In the genomic region with DNA sequence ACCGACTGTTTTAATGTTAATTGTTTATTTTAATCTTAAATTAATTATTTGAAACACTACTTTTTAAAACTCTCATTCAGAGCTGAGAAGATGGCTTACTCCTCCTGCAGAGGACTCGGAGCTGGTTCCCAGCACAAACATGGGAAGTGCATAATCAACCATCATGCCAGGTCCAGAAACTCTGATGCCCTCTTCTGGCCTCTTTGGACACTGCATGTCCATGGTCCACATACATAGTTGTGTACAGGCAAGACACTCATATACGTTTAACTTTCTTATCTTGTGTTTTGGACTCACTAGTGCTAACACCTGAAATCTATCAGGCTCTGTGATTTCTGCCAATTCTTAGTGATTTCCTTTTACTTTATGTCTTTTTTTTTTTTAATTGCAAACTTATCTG, we compare ENCODE assay signal across 19 mouse cellular contexts. TPM values are rescaled to one million over a fixed set of nuclear protein-coding genes. Genes with fewer than 3 reads are reported as not detected.
DNase-seq lines count a peak whose midpoint lies in the region; ATAC-seq and TF ChIP-seq lines count a peak whose summit lies in the region.
"Had no signal": no experiment of that assay in that cellular context is flagged by ENCODE, and none has a peak within 500 bp of the region (broad histone marks: within the 10 kb centered on the region; RNA-seq: fewer than 3 reads in every experiment).

No protein-coding gene starts in this region.

- no peaks in the 10 kb centered on the region for H3K4me1 ChIP-seq in lung, postnatal 0 days (ENCODE audit: insufficient read depth, low read depth, low read length)
- H3K4me1 ChIP-seq in MEL (ENCODE audit: control insufficient read depth in 1 of 2, insufficient read depth in 2 of 2, low read length in 2 of 2) = no peaks in the 10 kb centered on the region
- H3K4me1 ChIP-seq in forebrain, embryonic 15.5 days = no peaks in the 10 kb centered on the region
- H3K4me1 ChIP-seq: embryonic facial prominence, embryonic 12.5 days; midbrain, embryonic 12.5 days had no signal

- no peak for ATAC-seq in lung, postnatal 0 days
- ATAC-seq in forebrain, embryonic 15.5 days (replicated peaks) = no peak

- no peaks in the 10 kb centered on the region for H3K27me3 ChIP-seq in lung, postnatal 0 days (replicated peaks; ENCODE audit: insufficient read depth, low read length)
- H3K27me3 ChIP-seq in MEL (ENCODE audit: control insufficient read depth in 1 of 2, insufficient read depth in 2 of 2, low read length in 2 of 2) = peaks cover 0 to 4% of the 10 kb centered on the region in 2 experiments; a peak in 2 of 4 replicates
- no peaks in the 10 kb centered on the region for H3K27me3 ChIP-seq in splenic B cell, adult 2 months (ENCODE audit: control insufficient read depth, insufficient read depth, low read length, poor library complexity, severe bottlenecking)
- no peaks in the 10 kb centered on the region for H3K27me3 ChIP-seq in forebrain, embryonic 15.5 days
- H3K27me3 ChIP-seq: embryonic facial prominence, embryonic 12.5 days; midbrain, embryonic 12.5 days had no signal

- TF ChIP-seq CTCF in gastrocnemius, adult 2 months (IDR thresholded peaks at IDR 0.05) = peak; percentile 15; the same call in 1 of the 2 replicates
- TF ChIP-seq CTCF in lung, postnatal 0 days (IDR thresholded peaks at IDR 0.05) = peak; percentile 30
- TF ChIP-seq CTCF in MEL (IDR thresholded peaks at IDR 0.05 in 2 of 3, conservative IDR thresholded peaks at IDR 0.05 in 1 of 3; ENCODE audit: control insufficient read depth in 1 of 3, insufficient read depth in 1 of 3, low read depth in 2 of 3, low read length in 3 of 3, poor library complexity in 1 of 3, severe bottlenecking in 1 of 3) = peak; percentile 43 to 53 (median 53); a peak in 5 of 6 replicates

- no peak for TF ChIP-seq POLR2A in MEL (IDR thresholded peaks at IDR 0.05; ENCODE audit: control insufficient read depth in 1 of 2, insufficient read depth in 1 of 2, low read depth in 1 of 2, low read length in 2 of 2, poor library complexity in 1 of 2)

- no peak for DNase-seq in gastrocnemius, adult 2 months
- no peak for DNase-seq in gastrocnemius, postnatal 25 days
- DNase-seq in lung, postnatal 0 days (ENCODE audit: low spot score) = no peak
- no peak for DNase-seq in lung, postnatal 25 days (ENCODE audit: low spot score)
- DNase-seq in MEL (ENCODE audit: low read depth, low spot score) = peak; percentile 52
- DNase-seq in splenic B cell, adult 2 months (ENCODE audit: low read depth, low spot score) = peak; percentile 13
- no peak for DNase-seq in spleen, postnatal 14 days (ENCODE audit: low spot score in 2 of 2)
- DNase-seq: cerebellum, adult 9-11 months; kidney, adult 18-20 months; layer of hippocampus, adult 9-11 months; lung, adult 18-20 months had no signal

- H3K9ac ChIP-seq in lung, postnatal 0 days (replicated peaks; ENCODE audit: low read depth) = no peak overlapping the region
- H3K9ac ChIP-seq in MEL (ENCODE audit: control insufficient read depth, low read depth, low read length, poor library complexity, severe bottlenecking) = no peak overlapping the region
- no peak overlapping the region for H3K9ac ChIP-seq in forebrain, embryonic 15.5 days (replicated peaks)
- H3K9ac ChIP-seq: embryonic facial prominence, embryonic 12.5 days; midbrain, embryonic 12.5 days had no signal

- peak; percentile 38 for TF ChIP-seq RAD21 in MEL (IDR thresholded peaks at IDR 0.05; ENCODE audit: low read depth, low read length)

- no peaks in the 10 kb centered on the region for H3K9me3 ChIP-seq in lung, postnatal 0 days (ENCODE audit: low read length)
- no peaks in the 10 kb centered on the region for H3K9me3 ChIP-seq in MEL (replicated peaks; ENCODE audit: insufficient read depth, low read length)
- H3K9me3 ChIP-seq in forebrain, embryonic 15.5 days = no peaks in the 10 kb centered on the region
- H3K9me3 ChIP-seq: embryonic facial prominence, embryonic 12.5 days; limb, embryonic 10.5 days had no signal

- intact Hi-C loops in gastrocnemius, adult 2 months (cut with DNase I) = no loop called here

- H3K4me2 ChIP-seq in lung, postnatal 0 days (replicated peaks; ENCODE audit: low read depth, low read length) = no peak overlapping the region
- no peak overlapping the region for H3K4me2 ChIP-seq in forebrain, embryonic 15.5 days (replicated peaks)
- H3K4me2 ChIP-seq: embryonic facial prominence, embryonic 12.5 days; heart, embryonic 11.5 days; midbrain, embryonic 12.5 days had no signal

- no peak overlapping the region for H3K4me3 ChIP-seq in gastrocnemius, adult 2 months
- no peak overlapping the region for H3K4me3 ChIP-seq in lung, postnatal 0 days (ENCODE audit: low read depth, low read length)
- no peak overlapping the region for H3K4me3 ChIP-seq in MEL (ENCODE audit: control insufficient read depth in 1 of 2, insufficient read depth in 1 of 2, low read depth in 2 of 2, low read length in 2 of 2)
- H3K4me3 ChIP-seq in forebrain, embryonic 15.5 days = no peak overlapping the region
- H3K4me3 ChIP-seq: embryonic facial prominence, embryonic 12.5 days; forebrain, embryonic 10.5 days; limb, embryonic 10.5 days; midbrain, embryonic 12.5 days had no signal

- H3K79me2 ChIP-seq in MEL (ENCODE audit: control insufficient read depth, insufficient read depth, low read length, poor library complexity) = no peaks in the 10 kb centered on the region

- no peak overlapping the region for H3K27ac ChIP-seq in gastrocnemius, adult 2 months
- no peak overlapping the region for H3K27ac ChIP-seq in lung, postnatal 0 days (ENCODE audit: low read length)
- no peak overlapping the region for H3K27ac ChIP-seq in MEL (ENCODE audit: control insufficient read depth, low read depth, low read length)
- no peak overlapping the region for H3K27ac ChIP-seq in forebrain, embryonic 15.5 days (replicated peaks)
- H3K27ac ChIP-seq: embryonic facial prominence, embryonic 12.5 days; forebrain, embryonic 10.5 days; limb, embryonic 10.5 days; midbrain, embryonic 12.5 days had no signal

- WGBS in lung, postnatal 0 days = 80% methylated on average over 3 of the region's 3 CpGs
- WGBS in forebrain, embryonic 15.5 days = 91% methylated on average over 3 of the region's 3 CpGs

- no peaks in the 10 kb centered on the region for H3K36me3 ChIP-seq in lung, postnatal 0 days (ENCODE audit: insufficient read depth, low read length)
- no peaks in the 10 kb centered on the region for H3K36me3 ChIP-seq in MEL (ENCODE audit: control insufficient read depth in 1 of 2, insufficient read depth in 2 of 2, low read length in 2 of 2)
- H3K36me3 ChIP-seq in splenic B cell, adult 2 months (ENCODE audit: control insufficient read depth, insufficient read depth, low read length, poor library complexity, severe bottlenecking) = no peaks in the 10 kb centered on the region
- H3K36me3 ChIP-seq in forebrain, embryonic 15.5 days = no peaks in the 10 kb centered on the region
- H3K36me3 ChIP-seq: embryonic facial prominence, embryonic 12.5 days; forebrain, embryonic 10.5 days; limb, embryonic 10.5 days; midbrain, embryonic 12.5 days had no signal

- no peak for TF ChIP-seq EP300 in lung, postnatal 0 days (IDR thresholded peaks at IDR 0.05)
- TF ChIP-seq EP300 in MEL (IDR thresholded peaks at IDR 0.05; ENCODE audit: low read depth in 1 of 2, low read length in 2 of 2) = no peak

TF ChIP-seq in MEL, 35 proteins besides CTCF, POLR2A, EP300 and RAD21:
- TF ChIP-seq MYB (IDR thresholded peaks at IDR 0.05; ENCODE audit: low read depth, low read length) (no peak), GATA1 (IDR thresholded peaks at IDR 0.05; ENCODE audit: low read depth, low read length) (no peak), ZC3H11A (IDR thresholded peaks at IDR 0.05; ENCODE audit: low read depth, low read length) (0 out of 2 replicates have a peak, but pooled peaks have one; percentile 23), SMC3 (IDR thresholded peaks at IDR 0.05; ENCODE audit: low read depth, low read length) (peak; percentile 61)

RNA-seq across cellular contexts. Expression of a gene that starts 57.8 kb away (rescaled TPM):
- under 1 TPM; 0.18 to 0.36 TPM for total RNA-seq in gastrocnemius, adult 2 months (2021)
- under 1 TPM in 1 of 2 experiments, not detected in 1; 0.38 TPM for total RNA-seq in gastrocnemius, postnatal 25 days (2021)
- polyA plus RNA-seq in lung, postnatal 0 days (2015; fragmentation: Nextera tagmentation; extraction: Ambion mirVana) = 0.14 TPM in 1 of 2 replicates, not detected in the other
- total RNA-seq in MEL (2012; rRNA removed) = not detected in 2 replicates
- polyA plus RNA-seq in MEL (2012; ENCODE audit: insufficient read depth in 1 of 2, insufficient read length in 2 of 2, low read depth in 1 of 2, low replicate concordance in 2 of 2, missing spikeins in 1 of 2) = not detected
- polyA plus RNA-seq in forebrain, embryonic 15.5 days (2015; fragmentation: Nextera tagmentation; extraction: Ambion mirVana) = not detected in 2 replicates
- total RNA-seq: gastrocnemius, adult 18-20 months; hematopoietic stem cell, adult 5-6 weeks had no signal

Comparison
In these comparisons a context has a peak if more than half of its experiments do, and no peak if none do; other contexts are left out.
1. DNase-seq: peak in MEL (single experiment) and splenic B cell, adult 2 months (single experiment); none in gastrocnemius, adult 2 months (single experiment), gastrocnemius, postnatal 25 days (single experiment), lung, postnatal 0 days (single experiment), lung, postnatal 25 days (single experiment) and spleen, postnatal 14 days (0 of 2).
2. Peak in every context shown above with its lines, with median percentiles within 50 percentile points of each other: CTCF ChIP-seq.